Mouse (Mus musculus): Measurements from ENCODE around the gene Ptprj. TPM values are rescaled to one million over a fixed set of nuclear protein-coding genes. Genes with fewer than 3 reads are reported as not detected.

The Ptprj gene
- polyA plus RNA-seq, 1 experiment from 2014 or later = 4.0 TPM

- Histone ChIP-seq H3K4me3 (no peak overlapping the region), H3K4me2 (replicated peaks) (no peak overlapping the region), H3K36me3 (no peaks in the 10 kb centered on the region), H3K9ac (no peak overlapping the region), H3K9me3 (no peaks in the 10 kb centered on the region), H3K27ac (no peak overlapping the region), H3K27me3 (replicated peaks) (no peaks in the 10 kb centered on the region), H3K4me1 (peaks cover 3% of the 10 kb centered on the region; the same call in 1 of the 2 replicates)
- WGBS = 92% methylated on average over 6 of the region's 6 CpGs
- ATAC-seq (ENCODE audit: low FRiP score, low read depth) = no peak
Observed at GRCm38 (mm10) chr2:90550656-90551055, 29.8 kb downstream of the Ptprj start.

GRCm38 (mm10) chr2:90548541-90548940 lies 31.9 kb downstream of the Ptprj start:
- ATAC-seq (ENCODE audit: low FRiP score, low read depth) = no peak
- Histone ChIP-seq H3K36me3 (no peaks in the 10 kb centered on the region), H3K4me1 (peaks cover 3% of the 10 kb centered on the region; the same call in 1 of the 2 replicates), H3K4me3 (no peak overlapping the region), H3K9ac (no peak overlapping the region), H3K27ac (no peak overlapping the region), H3K27me3 (replicated peaks) (no peaks in the 10 kb centered on the region), H3K9me3 (no peaks in the 10 kb centered on the region), H3K4me2 (replicated peaks) (no peak overlapping the region)
- WGBS = 92% methylated on average over 5 of the region's 5 CpGs

GRCm38 (mm10) chr2:90547144-90547609 lies 33.3 kb downstream of the Ptprj start:
- Histone ChIP-seq H3K4me2 (replicated peaks) (no peak overlapping the region), H3K4me1 (peaks cover 3% of the 10 kb centered on the region; the same call in 1 of the 2 replicates), H3K36me3 (no peaks in the 10 kb centered on the region), H3K9ac (no peak overlapping the region), H3K27me3 (replicated peaks) (no peaks in the 10 kb centered on the region), H3K27ac (no peak overlapping the region), H3K9me3 (no peaks in the 10 kb centered on the region), H3K4me3 (no peak overlapping the region)
- 81% methylated on average over 5 of the region's 5 CpGs for WGBS
- no peak for ATAC-seq (ENCODE audit: low FRiP score, low read depth)

- no peak overlapping the region for H3K27ac ChIP-seq
- H3K4me2 ChIP-seq (replicated peaks) = no peak overlapping the region
- H3K4me1 ChIP-seq = no peaks in the 10 kb centered on the region
- no peak for ATAC-seq (ENCODE audit: low FRiP score, low read depth)
- no peak overlapping the region for H3K9ac ChIP-seq
- H3K36me3 ChIP-seq = no peaks in the 10 kb centered on the region
- H3K4me3 ChIP-seq = no peak overlapping the region
- no peaks in the 10 kb centered on the region for H3K27me3 ChIP-seq (replicated peaks)
- H3K9me3 ChIP-seq = no peaks in the 10 kb centered on the region
- WGBS = 66% methylated on average over 5 of the region's 5 CpGs
Observed at GRCm38 (mm10) chr2:90545261-90545660, 35.2 kb downstream of the Ptprj start.

- Histone ChIP-seq H3K4me2 (replicated peaks) (no peak overlapping the region), H3K36me3 (no peaks in the 10 kb centered on the region), H3K9me3 (no peaks in the 10 kb centered on the region), H3K27me3 (replicated peaks) (no peaks in the 10 kb centered on the region), H3K9ac (no peak overlapping the region), H3K27ac (no peak overlapping the region), H3K4me3 (no peak overlapping the region), H3K4me1 (no peaks in the 10 kb centered on the region)
- WGBS = 98% methylated on average over 3 of the region's 3 CpGs
- ATAC-seq (ENCODE audit: low FRiP score, low read depth) = no peak
Observed at GRCm38 (mm10) chr2:90543989-90544388, 36.5 kb downstream of the Ptprj start.

GRCm38 (mm10) chr2:90543106-90543702 lies 37.2 kb downstream of the Ptprj start:
- H3K4me3 ChIP-seq = no peak overlapping the region
- no peaks in the 10 kb centered on the region for H3K36me3 ChIP-seq
- no peaks in the 10 kb centered on the region for H3K4me1 ChIP-seq
- WGBS = 91% methylated on average over 6 of the region's 6 CpGs
- H3K9me3 ChIP-seq = no peaks in the 10 kb centered on the region
- H3K27ac ChIP-seq = no peak overlapping the region
- no peak overlapping the region for H3K9ac ChIP-seq
- ATAC-seq (ENCODE audit: low FRiP score, low read depth) = no peak
- H3K27me3 ChIP-seq (replicated peaks) = no peaks in the 10 kb centered on the region
- no peak overlapping the region for H3K4me2 ChIP-seq (replicated peaks)

GRCm38 (mm10) chr2:90542656-90543055 lies 37.8 kb downstream of the Ptprj start:
- H3K36me3 ChIP-seq = no peaks in the 10 kb centered on the region
- no peaks in the 10 kb centered on the region for H3K27me3 ChIP-seq (replicated peaks)
- no peak overlapping the region for H3K4me2 ChIP-seq (replicated peaks)
- no peak overlapping the region for H3K9ac ChIP-seq
- no peak for ATAC-seq (ENCODE audit: low FRiP score, low read depth)
- H3K4me3 ChIP-seq = no peak overlapping the region
- no peaks in the 10 kb centered on the region for H3K9me3 ChIP-seq
- no peaks in the 10 kb centered on the region for H3K4me1 ChIP-seq
- WGBS = 88% methylated on average over 2 of the region's 2 CpGs
- H3K27ac ChIP-seq = no peak overlapping the region

- no peak for ATAC-seq (ENCODE audit: low FRiP score, low read depth)
- 88% methylated on average over 4 of the region's 4 CpGs for WGBS
- H3K4me1 ChIP-seq = peaks cover 14% of the 10 kb centered on the region
Observed at GRCm38 (mm10) chr2:90539206-90539605, 41.2 kb downstream of the Ptprj start.

GRCm38 (mm10) chr2:90537244-90537643 lies 43.2 kb downstream of the Ptprj start:
- no peaks in the 10 kb centered on the region for H3K27me3 ChIP-seq (replicated peaks)
- no peak for ATAC-seq (ENCODE audit: low FRiP score, low read depth)
- H3K9me3 ChIP-seq = no peaks in the 10 kb centered on the region
- 64% methylated on average over 4 of the region's 4 CpGs for WGBS
- no peak overlapping the region for H3K27ac ChIP-seq
- peaks cover 14% of the 10 kb centered on the region for H3K4me1 ChIP-seq
- no peaks in the 10 kb centered on the region for H3K36me3 ChIP-seq
- H3K4me3 ChIP-seq = no peak overlapping the region
- no peak overlapping the region for H3K9ac ChIP-seq
- no peak overlapping the region for H3K4me2 ChIP-seq (replicated peaks)

More at GRCm38 (mm10) chr2:90539206-90539605, 41.2 kb downstream of the Ptprj start:
- H3K36me3 ChIP-seq = no peaks in the 10 kb centered on the region
- H3K4me2 ChIP-seq (replicated peaks) = no peak overlapping the region
- H3K9me3 ChIP-seq = no peaks in the 10 kb centered on the region
- H3K27ac ChIP-seq = no peak overlapping the region
- no peak overlapping the region for H3K9ac ChIP-seq
- H3K4me3 ChIP-seq = no peak overlapping the region
- H3K27me3 ChIP-seq (replicated peaks) = no peaks in the 10 kb centered on the region

GRCm38 (mm10) chr2:90536555-90536954 lies 43.9 kb downstream of the Ptprj start:
- no peak overlapping the region for H3K9ac ChIP-seq
- peak; percentile 56; the same call in 1 of the 2 replicates for ATAC-seq (ENCODE audit: low FRiP score, low read depth)
- H3K9me3 ChIP-seq = no peaks in the 10 kb centered on the region
- H3K27ac ChIP-seq = no peak overlapping the region
- H3K4me3 ChIP-seq = no peak overlapping the region
- WGBS = 13% methylated on average over 9 of the region's 9 CpGs
- no peaks in the 10 kb centered on the region for H3K27me3 ChIP-seq (replicated peaks)
- H3K36me3 ChIP-seq = no peaks in the 10 kb centered on the region
- no peak overlapping the region for H3K4me2 ChIP-seq (replicated peaks)
- peaks cover 14% of the 10 kb centered on the region for H3K4me1 ChIP-seq

- ATAC-seq (ENCODE audit: low FRiP score, low read depth) = no peak
- no peaks in the 10 kb centered on the region for H3K27me3 ChIP-seq (replicated peaks)
- 73% methylated on average over 6 of the region's 6 CpGs for WGBS
- H3K9me3 ChIP-seq = no peaks in the 10 kb centered on the region
- no peak overlapping the region for H3K9ac ChIP-seq
- no peak overlapping the region for H3K27ac ChIP-seq
- H3K4me1 ChIP-seq = peaks cover 14% of the 10 kb centered on the region
- no peak overlapping the region for H3K4me2 ChIP-seq (replicated peaks)
- H3K36me3 ChIP-seq = no peaks in the 10 kb centered on the region
- no peak overlapping the region for H3K4me3 ChIP-seq
Observed at GRCm38 (mm10) chr2:90534751-90535150, 45.7 kb downstream of the Ptprj start.

GRCm38 (mm10) chr2:90533944-90534343 lies 46.5 kb downstream of the Ptprj start:
- Histone ChIP-seq H3K36me3 (no peaks in the 10 kb centered on the region), H3K9me3 (no peaks in the 10 kb centered on the region), H3K27ac (no peak overlapping the region), H3K27me3 (replicated peaks) (no peaks in the 10 kb centered on the region), H3K4me1 (peaks cover 14% of the 10 kb centered on the region), H3K4me2 (replicated peaks) (no peak overlapping the region), H3K4me3 (no peak overlapping the region), H3K9ac (no peak overlapping the region)
- no peak for ATAC-seq (ENCODE audit: low FRiP score, low read depth)
- WGBS = 93% methylated on average over 7 of the region's 7 CpGs

- H3K9ac ChIP-seq = no peak overlapping the region
- no peaks in the 10 kb centered on the region for H3K27me3 ChIP-seq (replicated peaks)
- no peak overlapping the region for H3K4me2 ChIP-seq (replicated peaks)
- no peaks in the 10 kb centered on the region for H3K9me3 ChIP-seq
- no peak overlapping the region for H3K4me3 ChIP-seq
- ATAC-seq (ENCODE audit: low FRiP score, low read depth) = no peak
- WGBS = 92% methylated on average over 5 of the region's 5 CpGs
- H3K36me3 ChIP-seq = no peaks in the 10 kb centered on the region
- H3K27ac ChIP-seq = no peak overlapping the region
- H3K4me1 ChIP-seq = peaks cover 8% of the 10 kb centered on the region
Observed at GRCm38 (mm10) chr2:90532095-90532494, 48.4 kb downstream of the Ptprj start.

Data from neural tube, embryonic 12.5 days (tissue).